Mouse (Mus musculus): Measurements from ENCODE around the gene Ly6g6c.
A peak's percentile ranks its signal among the peaks of the same experiment; 100 is the strongest.

Ly6g6c gene

DNA sequence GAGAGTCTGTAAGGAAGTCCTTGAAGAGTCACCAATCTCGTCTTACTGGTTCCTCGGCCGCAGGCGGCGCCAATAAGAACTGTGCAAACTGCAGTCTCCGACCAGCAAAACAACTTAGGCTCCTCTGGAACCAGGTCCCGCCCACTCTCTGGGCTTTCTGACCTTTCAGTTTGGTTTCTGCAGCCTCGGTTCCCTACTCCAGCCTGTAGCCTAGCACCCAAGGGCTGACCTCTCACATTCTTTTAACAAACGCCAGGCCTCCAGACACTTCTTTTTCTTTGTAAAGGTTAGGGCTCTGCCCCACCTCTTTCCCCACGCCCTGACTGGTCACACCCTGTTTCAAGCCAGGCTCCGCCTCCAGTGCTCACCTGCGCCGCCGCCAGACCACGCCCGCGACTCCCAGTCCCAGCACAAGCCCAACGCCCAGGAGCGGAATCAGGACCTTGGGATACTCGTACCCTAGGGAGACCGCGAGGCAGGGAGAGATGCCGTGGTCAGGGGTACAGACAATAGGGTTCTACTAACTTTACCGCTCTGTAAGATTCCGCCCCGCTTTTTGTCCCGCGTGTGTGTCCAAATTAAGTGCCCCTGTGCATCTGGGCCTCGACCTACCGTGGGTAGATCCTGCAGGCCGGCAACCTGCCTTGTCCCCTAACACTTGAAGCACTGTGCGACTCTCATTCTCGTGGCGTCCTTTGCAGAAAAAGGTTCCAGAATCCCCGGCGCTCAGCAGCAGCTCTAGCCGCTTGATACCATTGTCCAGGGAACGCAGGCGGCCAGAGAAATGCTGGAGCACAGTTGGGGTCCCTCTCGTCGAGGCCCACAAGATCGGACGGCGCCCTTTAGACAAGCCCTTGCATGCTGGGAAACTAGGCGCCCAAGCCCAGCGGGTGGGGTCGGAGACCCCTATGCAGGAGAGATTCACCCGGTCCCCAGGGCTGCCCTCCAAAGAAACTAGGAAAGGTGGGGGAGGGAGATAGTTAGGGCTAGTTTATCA is at the start of gene Ly6g6c:
Gene Ly6g6c, plus strand, starts transcription at position 438 of the 997 bp plus-strand sequence.
- DNase-seq: peak; percentile 70 to 77

DNA sequence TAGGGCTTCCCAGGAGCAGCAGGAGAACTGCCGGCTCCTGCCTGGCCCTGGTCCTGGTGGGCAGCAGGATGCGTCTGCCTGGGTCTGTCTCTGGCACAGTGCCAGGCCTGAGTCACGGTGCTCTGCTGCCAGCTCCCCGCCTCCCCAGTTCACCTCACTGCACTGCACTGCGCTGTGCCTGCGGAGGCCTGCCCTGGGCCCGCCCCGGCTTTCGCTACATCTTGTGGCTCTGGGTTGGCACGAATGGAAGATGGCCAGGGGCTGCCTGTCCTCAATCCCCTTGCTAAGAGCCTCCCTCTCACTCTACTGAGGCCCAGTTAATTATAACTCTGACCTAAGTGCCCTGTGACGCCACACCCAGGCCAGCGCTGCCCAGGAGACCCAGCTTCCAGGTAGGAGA is 48.8 kb upstream of the Ly6g6c start, which contains the start of gene Vwa7:
Gene Vwa7, plus strand, starts transcription at position 204 of the 400 bp plus-strand sequence.
- peak; percentile 77 to 84 for DNase-seq

DNA sequence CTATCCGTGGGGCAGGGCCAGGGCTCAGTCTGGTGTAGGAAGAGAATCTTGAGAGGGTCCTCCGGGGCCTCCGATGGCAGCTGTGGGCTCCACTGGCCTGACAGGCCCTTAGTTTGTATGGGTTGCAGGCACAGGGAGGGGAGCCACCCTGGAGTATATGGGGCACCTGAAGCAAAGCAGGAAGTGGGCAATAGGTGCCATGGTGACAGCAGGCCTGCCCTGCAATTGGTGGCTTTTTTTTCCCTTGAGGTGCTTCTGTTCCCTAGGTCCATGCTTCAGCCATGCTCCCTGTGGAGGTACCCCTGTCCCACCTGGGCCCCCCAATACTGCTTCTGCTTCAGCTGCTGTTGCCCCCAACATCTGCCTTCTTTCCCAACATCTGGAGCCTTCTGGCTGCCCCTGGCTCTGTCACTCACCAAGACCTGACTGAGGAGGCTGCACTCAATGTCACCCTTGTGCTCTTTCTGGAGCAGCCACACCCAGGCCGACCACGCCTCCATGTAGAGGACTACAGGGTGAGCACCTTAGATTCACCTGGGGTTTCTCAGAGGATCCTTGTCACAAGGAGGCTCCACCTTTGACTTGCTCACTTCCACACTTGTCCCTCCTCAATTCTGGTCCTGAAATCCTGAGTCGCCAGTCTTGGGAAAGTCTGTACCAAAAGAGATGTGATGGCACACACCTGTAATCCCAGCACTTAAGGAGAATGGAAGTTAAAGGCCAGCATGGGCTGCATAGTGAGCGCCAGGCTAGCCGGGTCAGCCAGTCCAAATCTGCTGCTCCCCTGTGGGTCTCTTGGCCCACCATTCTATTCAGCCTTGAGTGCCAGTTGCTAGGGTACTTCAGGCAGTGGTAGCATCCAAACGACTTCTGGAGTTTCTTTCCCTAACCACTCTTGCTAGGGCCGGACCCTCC is 48.1 kb upstream of the Ly6g6c start:
- DNase-seq: no peak

DNA sequence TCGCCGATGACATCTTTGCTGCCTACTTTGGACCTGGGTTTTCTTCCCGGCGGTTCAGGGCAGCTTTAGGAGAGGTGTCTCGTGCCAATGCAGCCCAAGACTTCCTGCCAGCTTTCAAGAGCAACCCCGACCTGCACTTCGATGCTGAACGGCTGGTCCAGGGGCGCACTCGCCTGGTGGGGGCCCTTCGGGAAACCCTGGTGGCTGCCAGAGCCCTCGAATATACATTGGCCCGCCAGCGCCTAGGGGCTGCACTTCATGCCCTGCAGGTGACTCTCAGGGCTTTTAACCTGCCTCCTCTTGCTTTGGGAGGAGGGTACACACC is 47.5 kb upstream of the Ly6g6c start:
- peak in 1 of 2 experiments; percentile 35 for DNase-seq

DNA sequence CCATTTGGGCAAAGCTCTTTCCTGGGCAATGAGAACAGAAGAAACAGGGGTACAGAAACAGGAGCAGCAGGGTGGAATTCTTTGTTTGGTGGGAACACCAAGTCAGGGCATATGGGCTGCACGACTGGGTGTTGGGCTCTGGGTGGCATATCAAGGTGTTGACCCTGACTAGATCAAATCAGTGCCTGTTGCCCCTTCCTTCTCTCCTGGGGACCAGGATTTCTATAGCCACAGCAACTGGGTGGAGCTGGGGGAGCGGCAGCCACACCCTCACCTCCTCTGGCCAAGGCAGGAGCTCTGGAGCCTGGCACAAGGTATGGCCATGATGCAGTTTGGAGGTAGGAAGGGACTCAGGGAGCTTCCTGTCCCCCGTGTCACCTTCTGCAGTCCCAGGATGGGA is 47.0 kb upstream of the Ly6g6c start:
- peak in 1 of 2 experiments; percentile 28 for DNase-seq

DNA sequence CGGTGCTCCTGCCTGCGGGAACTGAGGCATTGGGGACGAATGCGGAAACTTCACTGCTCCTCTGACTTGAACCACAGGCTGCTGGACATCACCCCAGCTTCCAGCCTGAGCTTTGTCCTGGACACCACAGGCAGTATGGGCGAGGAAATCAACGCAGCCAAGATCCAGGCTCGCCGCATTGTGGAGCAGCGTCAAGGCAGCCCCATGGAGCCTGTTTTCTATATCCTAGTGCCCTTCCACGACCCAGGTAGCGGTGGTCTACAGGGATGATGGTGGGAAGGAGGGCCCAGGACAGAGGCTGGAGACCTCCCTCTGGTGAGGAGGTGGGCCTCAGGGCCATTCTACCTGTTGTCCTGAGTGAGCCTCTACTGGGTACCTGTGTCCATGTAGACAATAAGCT is 45.3 kb upstream of the Ly6g6c start:
- DNase-seq: peak in 1 of 2 experiments; percentile 27

DNA sequence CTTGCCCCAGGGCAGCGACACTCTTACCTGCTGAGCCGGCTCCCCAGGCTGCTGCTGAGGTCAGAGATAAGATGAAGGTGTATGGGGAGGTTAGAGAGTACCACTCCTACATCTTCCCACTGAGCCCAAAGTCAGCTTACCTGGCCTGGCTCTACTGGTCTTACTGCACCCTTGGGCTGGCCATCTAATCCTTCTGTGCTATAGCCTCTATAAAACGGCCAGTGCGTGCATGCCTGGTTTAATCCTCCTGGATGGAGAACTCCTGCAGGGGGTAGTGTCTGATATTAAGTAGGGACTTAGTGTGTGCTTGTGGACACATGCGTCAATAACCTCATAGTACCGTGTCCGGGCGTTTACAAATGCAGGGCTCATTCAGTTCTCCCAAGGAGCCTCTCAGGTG is 44.6 kb upstream of the Ly6g6c start:
- DNase-seq: peak in 1 of 2 experiments; percentile 26

DNA sequence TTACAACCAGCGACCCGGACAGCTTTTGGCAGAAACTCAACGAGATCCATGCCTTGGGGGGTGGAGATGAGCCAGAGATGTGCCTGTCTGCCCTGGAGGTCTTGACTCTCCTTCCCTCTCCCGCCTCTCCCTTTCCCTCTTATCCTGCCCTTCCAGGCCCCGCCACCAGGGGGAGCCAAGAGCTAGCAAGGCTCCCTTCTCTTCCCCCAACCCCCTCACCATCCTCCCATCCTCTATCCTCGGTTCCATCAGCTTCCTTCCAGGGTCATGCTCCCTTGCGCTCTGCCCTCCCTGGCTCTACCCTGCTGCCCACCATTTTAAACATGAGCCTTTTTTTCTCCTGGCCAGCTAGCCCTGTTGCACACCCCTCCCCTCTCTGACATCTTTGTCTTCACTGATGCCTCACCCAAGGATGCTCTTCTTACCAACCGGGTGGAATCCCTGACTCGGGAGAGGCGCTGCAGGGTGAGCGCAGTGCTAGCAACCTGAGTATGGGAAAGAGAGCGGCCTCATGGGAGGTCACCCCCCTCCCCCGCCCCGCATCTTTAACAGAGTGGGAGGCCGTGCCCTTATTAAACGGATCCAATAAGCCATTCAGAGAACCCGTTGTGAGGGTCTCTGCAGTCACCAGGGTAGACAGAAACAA is 43.9 kb upstream of the Ly6g6c start:
- DNase-seq: peak; percentile 89 to 90

DNA sequence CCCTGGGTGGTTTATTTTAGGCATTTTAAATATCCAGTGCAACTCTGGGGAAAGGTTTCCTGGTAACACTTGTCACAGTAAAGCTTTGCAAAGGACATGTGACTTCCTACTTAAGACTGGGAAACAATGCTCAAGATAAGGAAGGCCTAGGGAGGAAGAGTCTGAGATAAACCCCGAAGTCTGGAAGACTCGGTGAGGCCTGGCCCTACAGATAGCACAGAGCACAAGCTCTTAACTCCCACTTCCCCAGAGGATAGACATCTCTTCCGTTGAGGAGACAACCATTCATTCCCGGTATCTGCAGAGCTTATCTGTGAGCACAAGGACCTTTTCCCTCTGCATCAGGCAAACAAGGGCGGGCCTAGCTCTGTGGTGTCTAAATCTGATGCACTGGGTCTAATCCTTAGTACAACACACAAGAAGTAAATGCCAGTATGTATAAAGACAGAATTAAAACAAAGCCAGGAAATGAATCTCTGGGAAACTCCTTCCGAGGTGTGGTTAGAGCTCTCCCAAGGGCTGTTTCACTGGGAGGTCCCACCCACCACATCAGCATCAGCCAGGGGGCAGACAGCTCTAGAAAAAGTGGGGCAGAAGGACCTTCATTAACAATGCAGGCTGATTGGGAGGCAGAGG is 43.2 kb upstream of the Ly6g6c start:
- no peak for DNase-seq

DNA sequence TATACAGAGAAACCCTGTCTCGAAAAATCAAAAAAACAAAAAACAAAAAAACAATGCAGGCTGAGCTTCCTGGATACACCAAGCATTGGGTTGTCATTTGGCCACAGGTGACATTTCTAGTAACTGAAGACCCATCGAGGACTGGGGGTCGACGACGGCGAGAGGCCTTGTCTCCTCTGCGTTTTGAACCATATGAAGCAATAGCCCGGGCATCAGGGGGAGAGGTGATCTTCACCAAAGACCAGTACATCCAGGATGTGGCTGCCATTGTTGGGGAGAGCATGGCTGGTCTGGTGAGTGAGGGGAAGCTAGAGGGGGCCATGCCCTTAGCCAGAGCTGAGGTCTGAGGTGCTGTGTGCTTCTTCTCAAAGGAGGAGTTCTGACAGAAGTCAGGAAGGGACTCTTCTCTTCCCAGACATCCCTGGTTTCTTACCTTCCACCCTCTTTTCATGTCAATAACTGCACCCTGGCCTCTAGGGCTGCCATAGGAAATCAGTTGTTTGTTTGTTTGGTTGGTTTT is 42.6 kb upstream of the Ly6g6c start:
- no peak for DNase-seq

DNA sequence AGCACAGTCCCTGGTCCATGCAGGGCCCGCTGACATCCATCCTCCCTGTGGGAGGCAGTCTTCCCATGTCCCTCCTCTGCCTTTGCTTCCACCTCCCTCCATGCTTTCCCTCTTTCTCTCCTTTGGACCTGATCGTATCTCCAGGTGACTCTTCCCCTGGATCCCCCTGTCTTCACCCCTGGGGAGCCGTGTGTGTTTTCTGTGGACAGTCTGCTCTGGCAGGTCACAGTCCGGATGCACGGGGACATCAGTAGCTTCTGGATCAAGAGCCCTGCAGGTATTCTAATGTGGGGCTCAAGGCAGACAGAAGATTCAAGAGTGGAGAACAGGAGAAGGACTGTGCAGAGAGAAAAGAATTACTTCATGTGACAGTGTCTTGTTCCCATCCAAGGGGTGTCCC is 42.0 kb upstream of the Ly6g6c start:
- no peak for DNase-seq

DNA sequence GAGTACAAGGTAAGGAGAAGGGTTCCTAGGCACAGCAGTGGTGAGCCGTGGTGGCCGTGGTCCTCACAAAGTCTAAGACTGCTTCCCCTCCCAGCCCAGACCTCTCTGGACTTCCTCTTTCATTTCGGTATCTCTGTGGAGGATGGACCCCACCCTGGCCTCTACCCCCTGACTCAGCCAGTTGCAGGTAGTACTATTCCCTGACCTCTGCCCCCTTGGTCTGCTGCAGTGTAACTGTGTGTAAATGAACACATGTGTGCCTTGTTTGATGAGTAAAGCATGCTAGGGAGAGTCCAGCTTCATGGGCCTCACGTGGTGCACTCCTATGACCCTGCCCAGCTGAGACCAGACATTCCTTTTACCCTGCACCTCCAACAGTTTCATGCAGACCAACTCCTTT is 41.4 kb upstream of the Ly6g6c start:
- DNase-seq: no peak

DNA sequence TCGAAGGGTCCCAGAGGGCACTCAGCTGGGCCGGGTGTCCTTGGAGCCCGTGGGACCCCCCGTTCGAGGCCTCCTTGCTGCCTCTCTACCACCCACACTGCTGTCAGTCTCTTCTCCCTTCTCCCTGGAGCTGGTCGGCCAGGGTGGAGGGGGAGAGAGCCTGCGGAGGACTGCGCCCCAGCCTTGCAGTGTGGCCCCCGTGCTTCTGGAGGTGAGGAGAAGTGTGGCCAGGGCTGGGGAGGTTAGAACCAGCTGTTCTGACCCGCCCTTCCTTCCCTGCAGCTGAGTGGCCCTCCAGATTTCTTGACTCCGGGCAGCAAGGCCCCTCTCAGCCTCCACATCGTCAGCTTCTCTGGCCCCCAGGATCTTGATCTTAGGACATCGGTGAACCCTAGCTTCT is 40.9 kb upstream of the Ly6g6c start:
- no peak for DNase-seq

DNA sequence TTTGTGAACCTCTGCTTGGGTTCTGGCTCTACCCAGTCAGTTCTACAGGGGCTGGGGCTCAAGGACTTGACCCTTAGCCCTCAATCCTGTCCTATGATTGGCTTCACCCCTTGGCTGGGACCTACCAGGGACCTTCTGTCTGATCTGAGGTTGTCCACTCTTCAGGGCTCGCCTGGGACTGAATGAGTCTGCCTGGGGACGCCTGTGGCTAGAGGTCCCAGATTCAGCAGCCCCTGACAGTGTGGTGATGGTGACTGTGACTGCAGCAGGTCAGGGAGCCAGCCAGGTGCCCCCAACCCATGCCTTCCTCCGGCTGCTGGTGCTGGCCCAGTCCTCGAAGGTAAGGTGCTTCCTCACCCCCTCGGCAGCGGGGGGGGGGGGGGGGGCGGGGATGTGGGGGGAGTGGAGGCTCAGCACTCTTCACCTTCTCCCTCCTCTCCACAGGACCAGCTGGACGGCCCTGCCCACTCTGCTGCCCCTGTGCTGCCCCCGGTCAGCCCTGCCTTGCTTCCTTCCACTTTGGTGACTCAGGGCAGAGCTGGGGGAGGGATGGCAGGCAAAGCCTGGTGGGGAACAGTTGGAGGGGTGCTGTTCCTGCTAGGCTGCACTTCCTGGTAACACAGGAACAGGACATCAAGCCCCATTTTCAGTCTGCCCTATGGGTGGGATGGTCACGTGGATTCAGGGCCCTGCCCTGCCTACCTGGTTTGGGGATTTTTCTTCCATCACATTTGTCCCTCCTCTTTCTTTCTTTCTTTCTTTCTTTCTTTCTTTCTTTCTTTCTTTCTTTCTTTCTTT is 40.3 kb upstream of the Ly6g6c start:
- DNase-seq: peak in 1 of 2 experiments; percentile 10

DNA sequence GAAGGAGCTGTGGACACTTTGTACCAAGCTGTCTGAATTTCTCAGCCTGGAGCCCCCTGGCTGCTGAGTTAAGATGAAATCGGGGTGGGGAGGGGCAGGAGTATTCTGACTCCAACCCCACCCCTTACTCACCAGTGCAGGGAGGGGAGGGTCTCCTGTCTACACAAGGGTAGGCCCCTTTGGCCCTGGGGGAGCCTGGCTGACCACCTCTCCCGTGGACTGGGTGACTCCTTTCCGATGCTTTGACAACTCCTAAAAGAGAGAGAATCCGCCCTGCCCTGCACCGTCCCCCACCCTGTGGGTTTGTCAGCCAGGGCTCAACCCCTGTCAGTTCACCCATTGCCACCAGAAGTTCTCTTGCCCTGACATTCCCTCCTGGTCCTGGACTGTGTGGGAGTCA is 39.0 kb upstream of the Ly6g6c start:
- DNase-seq: no peak

DNA sequence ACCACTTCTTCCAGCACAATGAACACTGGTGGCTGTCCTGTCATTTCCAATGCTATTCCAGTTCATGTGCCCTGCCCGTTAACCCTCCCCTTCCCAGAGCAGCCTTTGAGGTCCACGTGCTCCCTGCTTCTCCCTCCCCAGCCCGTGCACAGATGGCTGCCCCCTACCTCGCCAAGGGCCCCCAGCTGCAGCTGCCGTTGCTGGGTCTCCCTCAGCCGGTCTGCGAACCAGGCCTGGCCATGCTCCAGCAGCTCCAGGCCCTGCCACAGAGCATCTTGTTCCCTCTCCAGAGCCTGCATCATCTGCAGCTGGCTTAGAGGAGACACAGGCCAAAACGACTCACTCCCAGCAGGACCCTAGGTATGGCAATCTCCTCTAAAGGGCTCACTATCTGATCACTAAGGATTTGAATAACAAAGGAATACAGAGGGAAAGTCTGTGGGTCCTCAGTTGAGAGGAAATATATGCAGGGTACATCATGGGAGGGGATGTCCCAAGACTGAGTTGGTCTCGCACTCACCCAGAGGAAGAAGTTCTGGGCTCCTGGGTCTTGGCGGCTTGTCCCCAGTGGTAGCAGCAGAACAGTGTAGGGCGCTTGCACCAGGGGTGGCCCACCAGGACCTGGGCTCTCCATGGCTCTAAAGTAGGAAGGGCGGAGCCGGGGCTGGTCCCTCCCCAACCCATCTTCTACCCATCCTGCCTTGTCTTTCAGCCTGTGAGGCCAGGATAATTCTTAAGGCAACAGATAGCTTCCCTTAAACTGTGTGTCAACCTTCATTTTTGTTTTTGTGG is 37.7 kb upstream of the Ly6g6c start, which contains the start of gene Sapcd1:
Gene Sapcd1, minus strand, starts transcription at position 740 of the 792 bp plus-strand sequence.
- DNase-seq: peak in 1 of 2 experiments; percentile 42

DNA sequence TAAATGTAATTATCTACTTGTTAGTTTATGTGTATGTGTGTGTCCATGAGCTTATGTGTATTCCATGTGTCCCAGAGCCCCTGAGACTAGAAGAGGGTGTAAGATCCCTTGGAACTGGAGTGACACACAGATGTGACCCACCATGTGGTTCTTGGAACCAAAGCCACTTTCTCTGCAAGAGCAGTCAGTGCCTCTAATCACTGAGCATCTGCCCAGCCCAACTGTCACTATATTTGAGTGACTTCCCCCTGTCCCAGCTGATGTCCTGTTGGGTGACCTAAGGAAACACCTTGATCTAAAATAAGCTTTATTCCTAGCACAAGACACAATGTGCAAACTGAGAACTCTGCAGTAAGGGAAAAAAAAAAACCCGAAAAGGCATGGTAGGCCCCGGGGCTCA is 36.9 kb upstream of the Ly6g6c start:
- no peak for DNase-seq

DNA sequence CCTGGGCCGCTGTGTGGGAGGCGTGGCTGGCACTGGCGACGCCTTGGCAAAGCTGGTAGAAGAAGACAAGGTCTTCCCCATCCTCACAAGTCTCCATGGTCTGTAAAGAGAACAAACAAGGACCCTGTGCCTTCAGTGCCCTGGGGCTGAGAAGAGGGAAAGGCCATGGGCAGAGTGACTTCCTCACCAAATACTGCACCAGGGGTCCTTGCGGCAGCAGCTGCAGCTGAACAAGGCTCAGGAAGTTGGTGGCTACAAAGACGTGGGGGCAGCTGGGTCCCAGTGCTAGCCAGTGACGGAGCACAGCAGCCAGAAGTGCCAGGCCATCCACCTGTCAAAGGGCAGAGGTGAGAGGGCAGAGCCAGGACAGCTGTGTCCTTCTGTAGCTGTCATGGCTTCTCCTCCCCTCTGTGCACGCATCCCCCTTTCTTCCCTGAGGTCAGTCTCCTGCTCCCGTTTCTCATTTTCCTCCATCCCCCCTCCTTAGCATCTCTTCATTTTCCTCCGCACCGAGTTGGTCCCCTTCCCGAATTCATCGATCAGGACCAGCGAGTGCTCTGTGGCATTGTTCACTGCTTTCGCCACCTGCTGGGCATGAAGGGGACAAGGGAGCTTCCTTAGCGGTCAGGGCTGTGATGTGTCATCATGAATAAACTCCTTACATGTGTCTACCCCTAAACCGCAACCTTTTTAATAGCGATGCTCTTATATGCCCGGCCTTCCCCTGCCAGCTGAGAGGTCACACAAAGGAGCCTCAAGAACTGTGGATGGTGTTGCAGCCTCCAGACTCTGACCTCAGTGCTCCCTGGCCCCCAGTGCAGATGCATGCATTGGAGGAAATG is 35.3 kb upstream of the Ly6g6c start:
- DNase-seq: peak in 1 of 2 experiments; percentile 21

DNA sequence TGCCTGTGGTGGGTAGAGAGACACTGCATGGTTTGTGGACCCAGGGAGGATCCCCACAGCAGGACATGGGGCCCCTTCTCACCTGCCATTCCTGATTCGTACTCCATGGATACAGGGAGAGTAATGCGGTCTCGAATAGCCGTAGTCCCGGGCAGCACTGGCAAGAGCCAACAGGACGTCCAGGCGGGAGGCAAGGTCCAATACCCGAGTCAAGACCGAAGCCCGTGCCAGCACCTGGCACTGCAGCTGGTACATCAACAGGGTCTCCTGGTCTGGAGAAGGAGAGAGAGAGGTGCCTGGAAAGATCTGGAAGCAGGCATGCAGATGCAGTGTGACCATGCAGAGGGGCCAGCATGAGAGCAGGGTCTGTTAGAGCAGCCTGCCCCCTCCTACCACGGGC is 33.9 kb upstream of the Ly6g6c start:
- DNase-seq: no peak

All from cerebellum, adult 18-20 months (tissue).